Mouse (Mus musculus) thymus, adult 2 months (tissue): ENCODE results near the gene Epha6. TPM values are rescaled to one million over a fixed set of nuclear protein-coding genes. Genes with fewer than 3 reads are reported as not detected.

Experiments
- DNase-seq: peaks from one replicate; pipeline ENCODE4 v3.0.0; 2021
- H3K27ac ChIP-seq: fragments of 200-500 bp; 2 replicates; pipeline ENCODE4 v1.5.1; 2012; ENCODE audit warnings: low read length, control low read depth; ENCODE audit not compliant: control insufficient read depth, insufficient read depth
- H3K27me3 ChIP-seq: fragments of 200-500 bp; 2 replicates; pipeline ENCODE4 v1.6.1; 2012; ENCODE audit warnings: mild to moderate bottlenecking, low read length, moderate library complexity, mixed read lengths; ENCODE audit not compliant: control insufficient read depth, insufficient read depth
- H3K36me3 ChIP-seq: fragments of 200-500 bp; 2 replicates; pipeline ENCODE4 v1.6.1; 2012; ENCODE audit warnings: mild to moderate bottlenecking, low read length, moderate library complexity; ENCODE audit not compliant: control insufficient read depth, insufficient read depth
- H3K4me1 ChIP-seq: fragments of 200-500 bp; replicated peaks from 2 replicates; pipeline ENCODE4 v1.6.1; 2012; ENCODE audit warnings: low read length; ENCODE audit not compliant: control insufficient read depth, insufficient read depth
- H3K4me3 ChIP-seq: fragments of 200-500 bp; 2 replicates; pipeline ENCODE4 v1.5.1; 2012; ENCODE audit warnings: mild to moderate bottlenecking, low read length, control low read depth, moderate library complexity; ENCODE audit not compliant: control insufficient read depth, insufficient read depth
- CTCF ChIP-seq: fragments of 200-500 bp; IDR thresholded peaks from 2 replicates; pipeline ENCODE4 v1.5.1; 2012; ENCODE audit warnings: mild to moderate bottlenecking, control low read depth, low read length, moderate library complexity, borderline replicate concordance; ENCODE audit not compliant: control insufficient read depth, poor library complexity, insufficient read depth; ENCODE audit errors: extremely low read depth
- POLR2A ChIP-seq: fragments of 200-500 bp; IDR thresholded peaks from 2 replicates; pipeline ENCODE4 v1.6.1; 2012; ENCODE audit warnings: mild to moderate bottlenecking, low read length, control low read depth, moderate library complexity; ENCODE audit not compliant: control insufficient read depth, poor library complexity, insufficient read depth; ENCODE audit errors: extremely low read depth
- WGBS: fragments of 180-500 bp; shearing (Covaris S2); methylation state at CpG from one replicate; pipeline ENCODE4 v1.1.7; 2018; 5-methylcytosine and 5-hydroxymethylcytosine counted together
- polyA plus RNA-seq: library from polyadenylated mRNA; depleted of rRNA; stranded (reverse); fragments of >200 nt; gene quantifications from 2 replicates; pipeline ENCODE4 v1.2.3, GENCODE M21; 2012; rRNA removed

Gene Epha6
- 0.04 TPM in 1 of 2 replicates, not detected in the other for polyA plus RNA-seq

DNA sequence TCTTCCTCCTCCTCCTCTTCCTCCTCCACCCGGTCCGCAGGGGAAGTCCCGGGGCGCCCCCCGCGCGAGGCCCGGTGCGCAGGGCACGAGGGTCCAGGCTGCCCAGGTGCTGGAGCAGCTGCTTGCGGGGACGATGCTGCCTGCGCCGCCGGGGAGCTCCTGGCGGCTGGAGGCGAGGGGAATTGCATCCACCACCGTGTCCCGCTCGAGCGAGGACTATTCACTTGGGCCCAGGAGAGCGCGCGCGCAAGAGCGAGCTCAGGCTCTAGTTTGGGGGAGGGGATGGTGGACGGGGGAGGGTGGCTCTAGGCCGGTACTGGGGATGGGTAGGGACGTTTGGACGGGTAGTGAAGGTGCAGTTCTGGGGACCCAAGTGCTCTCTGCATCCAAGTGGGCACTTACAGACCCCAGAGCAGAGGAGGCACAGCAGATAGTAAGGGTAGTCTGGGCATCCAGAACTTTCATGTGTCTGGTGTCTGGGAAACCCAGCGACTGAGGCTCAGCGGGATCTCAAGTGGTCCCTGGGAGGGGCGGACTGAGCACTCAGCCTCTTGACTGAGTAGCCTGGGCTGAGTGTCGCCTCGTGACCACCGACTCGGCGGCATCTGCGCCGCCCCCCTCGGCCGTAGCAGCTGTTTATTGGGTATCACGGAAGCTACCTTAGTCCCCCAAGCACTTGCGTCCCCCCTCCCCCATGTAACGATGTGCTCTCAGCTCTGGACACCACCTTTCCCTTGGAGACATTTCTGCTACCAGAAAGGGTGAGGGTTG is at the start of gene Epha6:
Gene Epha6, minus strand, starts transcription at position 471 of the 771 bp plus-strand sequence.
- H3K36me3 ChIP-seq = no peaks in the 10 kb centered on the region
- TF ChIP-seq POLR2A = no peak
- no peak for TF ChIP-seq CTCF
- no peak within 1 kb of the TSS for H3K27ac ChIP-seq
- no peak for DNase-seq
- H3K27me3 ChIP-seq = no peaks in the 10 kb centered on the region
- no peaks in the 10 kb centered on the region for H3K4me1 ChIP-seq
- no peak within 1 kb of the TSS for H3K4me3 ChIP-seq
- WGBS = 7% methylated on average over 45 of the region's 45 CpGs

DNA sequence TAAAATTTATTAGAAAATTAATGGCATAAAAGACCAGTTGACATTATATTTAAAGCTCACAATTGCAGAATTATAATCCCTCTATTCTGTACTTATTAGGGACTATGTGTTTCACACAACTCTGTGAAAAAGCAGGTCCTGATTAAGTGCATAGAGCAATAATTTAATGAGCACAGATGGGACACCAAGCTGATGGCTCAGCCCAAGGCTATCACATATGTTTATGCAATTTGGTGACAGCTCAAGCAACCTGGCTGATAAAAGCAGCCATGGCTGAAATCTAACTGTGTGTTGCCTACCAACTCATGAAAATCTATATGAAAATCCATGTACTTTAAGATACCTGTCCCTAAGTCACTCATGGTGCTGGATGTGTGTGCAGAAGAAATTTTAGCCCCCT is 46.4 kb upstream of the Epha6 start:
- TF ChIP-seq CTCF (no peak), POLR2A (no peak)
- DNase-seq = no peak
- no peaks in the 10 kb centered on the region for H3K4me1 ChIP-seq
- H3K27me3 ChIP-seq = no peaks in the 10 kb centered on the region
- H3K4me3 ChIP-seq = no peak overlapping the region
- H3K36me3 ChIP-seq = no peaks in the 10 kb centered on the region
- no peak overlapping the region for H3K27ac ChIP-seq

GRCm38 (mm10) chr16:60628091-60628490 is 22.8 kb upstream of the Epha6 start:
- TF ChIP-seq CTCF = no peak
- TF ChIP-seq POLR2A = no peak
- Histone ChIP-seq H3K4me3 (no peak overlapping the region), H3K27me3 (no peaks in the 10 kb centered on the region), H3K36me3 (no peaks in the 10 kb centered on the region), H3K27ac (no peak overlapping the region), H3K4me1 (no peaks in the 10 kb centered on the region)
- DNase-seq = no peak

DNA sequence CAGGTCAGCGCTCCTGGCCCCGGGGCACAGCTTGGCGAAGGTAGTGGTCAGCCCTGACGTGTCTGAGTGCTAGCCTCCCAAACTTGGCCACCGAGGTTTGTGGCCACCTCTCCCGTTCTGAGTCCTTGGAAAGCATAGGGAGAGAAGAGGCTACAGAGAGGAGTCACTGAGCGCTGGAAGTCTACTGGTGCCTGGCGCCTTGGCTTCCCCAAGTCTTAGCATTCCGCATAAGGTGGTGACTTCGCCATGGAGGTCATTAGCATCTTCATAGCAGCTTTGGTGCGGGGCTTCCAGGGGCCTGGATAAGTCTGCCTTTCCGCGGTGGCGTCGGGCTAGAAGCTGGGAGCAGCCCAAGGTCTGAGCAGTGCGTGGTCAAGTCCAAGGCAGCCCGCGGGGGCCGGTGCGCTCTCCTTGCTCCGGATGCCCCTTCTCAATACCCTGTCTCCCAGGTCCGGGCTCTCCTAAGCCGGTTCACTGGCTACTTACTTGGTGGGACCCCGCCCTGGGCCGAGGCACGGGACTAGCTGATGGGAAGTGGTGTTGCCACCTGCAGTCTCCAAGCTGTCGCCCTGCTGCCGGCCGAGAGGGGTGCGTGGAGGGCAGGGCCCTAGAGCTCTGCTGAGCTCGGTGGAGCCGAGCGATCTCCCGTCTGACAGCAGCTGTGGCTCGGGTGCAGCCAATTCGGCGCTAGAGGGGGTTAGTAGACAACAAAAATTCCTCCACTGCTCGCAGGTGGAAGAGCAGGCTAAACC is 677 bp upstream of the Epha6 start:
- H3K4me1 ChIP-seq = no peaks in the 10 kb centered on the region
- no peaks in the 10 kb centered on the region for H3K27me3 ChIP-seq
- no peak for DNase-seq
- H3K4me3 ChIP-seq = no peak overlapping the region
- H3K27ac ChIP-seq = no peak overlapping the region
- WGBS = 7% methylated on average over 38 of the region's 38 CpGs
- H3K36me3 ChIP-seq = no peaks in the 10 kb centered on the region
- TF ChIP-seq POLR2A (no peak), CTCF (no peak)

- H3K4me1 ChIP-seq = no peaks in the 10 kb centered on the region
- no peaks in the 10 kb centered on the region for H3K27me3 ChIP-seq
- H3K4me3 ChIP-seq = no peak overlapping the region
- H3K36me3 ChIP-seq = no peaks in the 10 kb centered on the region
- TF ChIP-seq POLR2A (no peak), CTCF (no peak)
- WGBS = 7% methylated on average over 10 of the region's 10 CpGs
- no peak for DNase-seq
- no peak overlapping the region for H3K27ac ChIP-seq
These were observed 718 bp downstream of the Epha6 start for GRCm38 (mm10) chr16:60604613-60605012.

- no peak overlapping the region for H3K4me3 ChIP-seq
- no peak overlapping the region for H3K27ac ChIP-seq
- no peaks in the 10 kb centered on the region for H3K36me3 ChIP-seq
- no peaks in the 10 kb centered on the region for H3K4me1 ChIP-seq
- H3K27me3 ChIP-seq = no peaks in the 10 kb centered on the region
- TF ChIP-seq POLR2A = no peak
- no peak for TF ChIP-seq CTCF
- WGBS = 88% methylated on average over 3 of the region's 3 CpGs
- no peak for DNase-seq
These were observed 20.0 kb downstream of the Epha6 start for GRCm38 (mm10) chr16:60585322-60585721.

GRCm38 (mm10) chr16:60584695-60585094 is 20.6 kb downstream of the Epha6 start:
- no peaks in the 10 kb centered on the region for H3K27me3 ChIP-seq
- no peaks in the 10 kb centered on the region for H3K4me1 ChIP-seq
- WGBS = 88% methylated on average over 7 of the region's 7 CpGs
- no peaks in the 10 kb centered on the region for H3K36me3 ChIP-seq
- no peak overlapping the region for H3K27ac ChIP-seq
- DNase-seq = no peak
- TF ChIP-seq POLR2A = no peak
- TF ChIP-seq CTCF = no peak
- no peak overlapping the region for H3K4me3 ChIP-seq
